Mouse (Mus musculus): ENCODE results near the gene Gadd45gip1. TPM values are rescaled to one million over a fixed set of nuclear protein-coding genes. Genes with fewer than 3 reads are reported as not detected.

Gadd45gip1 gene
- polyA plus RNA-seq, 1 experiment from 2014 or later = 44.2 TPM

GRCm38 (mm10) chr8:84856864-84857441 lies 25.6 kb downstream of the Gadd45gip1 start, which contains the start of gene Farsa:
Gene Farsa (plus strand): TSS chr8:84856989.
- H3K9ac ChIP-seq = peak within 1 kb of the TSS; percentile 92
- ATAC-seq (ENCODE audit: insufficient read depth) = peak; percentile 96

GRCm38 (mm10) chr8:84871376-84872308 lies 40.3 kb downstream of the Gadd45gip1 start, which contains the start of gene Syce2:
Gene Syce2 (plus strand): TSS chr8:84872111.
- peak within 1 kb of the TSS; percentile 49 for H3K4me3 ChIP-seq (ENCODE audit: low read depth, low read length)
- DNase-seq (peak; percentile 86), ATAC-seq (ENCODE audit: insufficient read depth) (peak; percentile 74)
- no peaks in the 10 kb centered on the region for H3K27me3 ChIP-seq (ENCODE audit: insufficient read depth, low read length)
- H3K36me3 ChIP-seq (ENCODE audit: insufficient read depth) = peaks cover 33% of the 10 kb centered on the region
- TF ChIP-seq CTCF (IDR thresholded peaks at IDR 0.05; ENCODE audit: low read depth) = peak; percentile 47
- peaks cover 8% of the 10 kb centered on the region for H3K4me1 ChIP-seq (ENCODE audit: insufficient read depth)
- H3K9ac ChIP-seq = peak within 1 kb of the TSS; percentile 61
- no peak within 1 kb of the TSS for H3K27ac ChIP-seq (ENCODE audit: low read depth)
- WGBS = 12% methylated on average over 44 of the region's 46 CpGs
- H3K9me3 ChIP-seq (ENCODE audit: low read depth, low read length) = no peaks in the 10 kb centered on the region
- H3K4me2 ChIP-seq = peak within 1 kb of the TSS; percentile 99

More at GRCm38 (mm10) chr8:84856864-84857441, 25.6 kb downstream of the Gadd45gip1 start, which contains the start of gene Farsa:
- no peak for TF ChIP-seq CTCF (IDR thresholded peaks at IDR 0.05; ENCODE audit: low read depth)
- Histone ChIP-seq H3K36me3 (ENCODE audit: insufficient read depth) (peaks cover 32% of the 10 kb centered on the region), H3K27ac (ENCODE audit: low read depth) (peak within 1 kb of the TSS; percentile 75), H3K9me3 (ENCODE audit: low read depth, low read length) (no peaks in the 10 kb centered on the region), H3K4me1 (ENCODE audit: insufficient read depth) (0 out of 2 replicates have a peak, but pooled peaks cover 8% of the 10 kb centered on the region), H3K4me2 (peak within 1 kb of the TSS; percentile 65), H3K27me3 (ENCODE audit: insufficient read depth, low read length) (no peaks in the 10 kb centered on the region), H3K4me3 (ENCODE audit: low read depth, low read length) (peak within 1 kb of the TSS; percentile 92)
- DNase-seq = peak; percentile 99
- under 1% methylated on average over 39 of the region's 39 CpGs for WGBS

- ATAC-seq (ENCODE audit: insufficient read depth) (peak; percentile 76), DNase-seq (peak; percentile 61)
- Histone ChIP-seq H3K36me3 (ENCODE audit: insufficient read depth) (peaks cover 25% of the 10 kb centered on the region), H3K4me3 (ENCODE audit: low read depth, low read length) (peak overlapping the region; percentile 49), H3K4me2 (peak overlapping the region; percentile 99), H3K9ac (peak overlapping the region; percentile 61), H3K27ac (ENCODE audit: low read depth) (no peak overlapping the region), H3K4me1 (ENCODE audit: insufficient read depth) (peaks cover 8% of the 10 kb centered on the region), H3K27me3 (ENCODE audit: insufficient read depth, low read length) (no peaks in the 10 kb centered on the region), H3K9me3 (ENCODE audit: low read depth, low read length) (no peaks in the 10 kb centered on the region)
- no peak for TF ChIP-seq CTCF (IDR thresholded peaks at IDR 0.05; ENCODE audit: low read depth)
- WGBS = 2% methylated on average over 54 of the region's 54 CpGs
These were observed 41.1 kb downstream of the Gadd45gip1 start for GRCm38 (mm10) chr8:84872309-84872965.

- peak; percentile 45 for DNase-seq
- WGBS = 53% methylated on average over 4 of the region's 4 CpGs
- TF ChIP-seq CTCF (IDR thresholded peaks at IDR 0.05; ENCODE audit: low read depth) = no peak
These were observed 41.7 kb downstream of the Gadd45gip1 start for GRCm38 (mm10) chr8:84873016-84873415.

GRCm38 (mm10) chr8:84874339-84874738 lies 43.0 kb downstream of the Gadd45gip1 start:
- H3K36me3 ChIP-seq (ENCODE audit: insufficient read depth) = peaks cover 6% of the 10 kb centered on the region; the same call in 1 of the 2 replicates
- H3K4me2 ChIP-seq = no peak overlapping the region
- no peak overlapping the region for H3K4me3 ChIP-seq (ENCODE audit: low read depth, low read length)
- H3K27ac ChIP-seq (ENCODE audit: low read depth) = no peak overlapping the region
- H3K9ac ChIP-seq = no peak overlapping the region
- no peak for ATAC-seq (ENCODE audit: insufficient read depth)
- H3K27me3 ChIP-seq (ENCODE audit: insufficient read depth, low read length) = no peaks in the 10 kb centered on the region
- no peak for TF ChIP-seq CTCF (IDR thresholded peaks at IDR 0.05; ENCODE audit: low read depth)
- no peak for DNase-seq
- 76% methylated on average over 3 of the region's 3 CpGs for WGBS
- H3K9me3 ChIP-seq (ENCODE audit: low read depth, low read length) = no peaks in the 10 kb centered on the region
- peaks cover 8% of the 10 kb centered on the region for H3K4me1 ChIP-seq (ENCODE audit: insufficient read depth)

More at GRCm38 (mm10) chr8:84873016-84873415, 41.7 kb downstream of the Gadd45gip1 start:
- no peak for ATAC-seq (ENCODE audit: insufficient read depth)
- Histone ChIP-seq H3K4me1 (ENCODE audit: insufficient read depth) (peaks cover 8% of the 10 kb centered on the region), H3K4me2 (peak overlapping the region; percentile 99), H3K4me3 (ENCODE audit: low read depth, low read length) (peak overlapping the region; percentile 49), H3K9ac (peak overlapping the region; percentile 61; the same call in 1 of the 2 replicates), H3K9me3 (ENCODE audit: low read depth, low read length) (no peaks in the 10 kb centered on the region), H3K27me3 (ENCODE audit: insufficient read depth, low read length) (no peaks in the 10 kb centered on the region), H3K27ac (ENCODE audit: low read depth) (no peak overlapping the region), H3K36me3 (ENCODE audit: insufficient read depth) (peaks cover 19% of the 10 kb centered on the region)

GRCm38 (mm10) chr8:84877297-84878035 lies 46.1 kb downstream of the Gadd45gip1 start:
- 68% methylated on average over 3 of the region's 3 CpGs for WGBS
- ATAC-seq (ENCODE audit: insufficient read depth) (no peak), DNase-seq (no peak)
- Histone ChIP-seq H3K36me3 (ENCODE audit: insufficient read depth) (no peaks in the 10 kb centered on the region), H3K27ac (ENCODE audit: low read depth) (no peak overlapping the region), H3K4me3 (ENCODE audit: low read depth, low read length) (no peak overlapping the region), H3K27me3 (ENCODE audit: insufficient read depth, low read length) (no peaks in the 10 kb centered on the region), H3K4me2 (no peak overlapping the region), H3K4me1 (ENCODE audit: insufficient read depth) (peaks cover 3% of the 10 kb centered on the region), H3K9ac (no peak overlapping the region), H3K9me3 (ENCODE audit: low read depth, low read length) (no peaks in the 10 kb centered on the region)
- TF ChIP-seq CTCF (IDR thresholded peaks at IDR 0.05; ENCODE audit: low read depth) = no peak

All from lung, embryonic 14.5 days (tissue).